Mouse (Mus musculus) layer of hippocampus, adult 2 months (tissue): ENCODE measurements around the gene Ece2. TPM values are rescaled to one million over a fixed set of nuclear protein-coding genes. Genes with fewer than 3 reads are reported as not detected.

Experiments used
- DNase-seq, 2 experiments: peaks; one replicate each; pipeline ENCODE4 v3.0.0; 2022; ENCODE audit warnings: low spot score in 2 of 2
- H3K27ac ChIP-seq: fragments of 200-600 bp; 2 replicates; pipeline ENCODE4 v1.8.1; 2022
- H3K4me3 ChIP-seq: fragments of 200-600 bp; 2 replicates; pipeline ENCODE4 v1.8.1; 2022; ENCODE audit warnings: mild to moderate bottlenecking
- CTCF ChIP-seq: fragments of 200-600 bp; conservative IDR thresholded peaks from 2 replicates; pipeline ENCODE4 v1.8.1; 2022; ENCODE audit warnings: antibody characterized with exemption, mild to moderate bottlenecking, moderate library complexity
- total RNA-seq, 2 experiments: library from RNA; stranded (reverse); gene quantifications; 2 replicates each; pipeline ENCODE4 v1.2.3; 2021

The Ece2 gene
- total RNA-seq, 2 experiments from 2014 or later: 34.4 to 36.1 TPM

- peak; percentile 38 for TF ChIP-seq CTCF
- Histone ChIP-seq H3K27ac (peak within 1 kb of the TSS; percentile 93), H3K4me3 (peak within 1 kb of the TSS; percentile 85)
- DNase-seq: peak; percentile 73 to 75
These were observed 18.0 kb upstream of the Ece2 start, which contains the start of the genes Eef1akmt4, Gm49333 and Alg3 for GRCm38 (mm10) chr16:20611357-20612227. Eef1akmt4 (plus strand) TSS chr16:20611593. Gm49333 (plus strand) TSS chr16:20611610. Alg3 (minus strand) TSS chr16:20611735.

GRCm38 (mm10) chr16:20619541-20620398 lies 9.9 kb upstream of the Ece2 start:
- TF ChIP-seq CTCF: no peak
- H3K27ac ChIP-seq: no peak overlapping the region
- peak overlapping the region; percentile 76 for H3K4me3 ChIP-seq
- no peak for DNase-seq

GRCm38 (mm10) chr16:20620399-20620735 lies 9.3 kb upstream of the Ece2 start:
- no peak for TF ChIP-seq CTCF
- Histone ChIP-seq H3K4me3 (peak overlapping the region; percentile 76), H3K27ac (no peak overlapping the region)
- no peak for DNase-seq

- Histone ChIP-seq H3K27ac (peak overlapping the region; percentile 72), H3K4me3 (peak overlapping the region; percentile 76)
- no peak for TF ChIP-seq CTCF
- DNase-seq: no peak
These were observed 8.9 kb upstream of the Ece2 start for GRCm38 (mm10) chr16:20620751-20621190.

GRCm38 (mm10) chr16:20621191-20621990 lies 8.2 kb upstream of the Ece2 start, which contains the start of gene Camk2n2:
Camk2n2 (minus strand) TSS chr16:20621287.
- Histone ChIP-seq H3K4me3 (peak within 1 kb of the TSS; percentile 76), H3K27ac (peak within 1 kb of the TSS; percentile 72)
- DNase-seq: peak in 1 of 2 experiments; percentile 30
- no peak for TF ChIP-seq CTCF

GRCm38 (mm10) chr16:20621991-20622685 lies 7.5 kb upstream of the Ece2 start:
- TF ChIP-seq CTCF: no peak
- Histone ChIP-seq H3K4me3 (peak overlapping the region; percentile 76), H3K27ac (peak overlapping the region; percentile 46)
- peak; percentile 38 to 51 for DNase-seq

GRCm38 (mm10) chr16:20623211-20623610 lies 6.4 kb upstream of the Ece2 start:
- no peak for TF ChIP-seq CTCF
- no peak overlapping the region for H3K4me3 ChIP-seq
- H3K27ac ChIP-seq: no peak overlapping the region
- no peak for DNase-seq

GRCm38 (mm10) chr16:20628871-20629391 lies 697 bp upstream of the Ece2 start:
- DNase-seq: peak; percentile 41 to 61
- H3K4me3 ChIP-seq: peak overlapping the region; percentile 71
- no peak for TF ChIP-seq CTCF
- no peak overlapping the region for H3K27ac ChIP-seq

- TF ChIP-seq CTCF: no peak
- H3K27ac ChIP-seq: peak overlapping the region; percentile 67
These were observed 7.8 kb downstream of the Ece2 start for GRCm38 (mm10) chr16:20637410-20637809.

GRCm38 (mm10) chr16:20638367-20638766 lies 8.7 kb downstream of the Ece2 start:
- Histone ChIP-seq H3K27ac (peak overlapping the region; percentile 67), H3K4me3 (peak overlapping the region; percentile 35; the same call in 1 of the 2 replicates)
- DNase-seq: peak; percentile 66 to 78
- TF ChIP-seq CTCF: no peak

More at GRCm38 (mm10) chr16:20637410-20637809, 7.8 kb downstream of the Ece2 start:
- DNase-seq: no peak
- no peak overlapping the region for H3K4me3 ChIP-seq

GRCm38 (mm10) chr16:20642161-20642560 lies 12.5 kb downstream of the Ece2 start:
- peak; percentile 91 for TF ChIP-seq CTCF
- peak; percentile 72 to 83 for DNase-seq
- Histone ChIP-seq H3K4me3 (no peak overlapping the region), H3K27ac (no peak overlapping the region)
